Mouse (Mus musculus) liver, adult (tissue): ENCODE results near the gene Ttn.

Experiments
- GATA4 ChIP-seq: IDR thresholded peaks from 2 replicates; pipeline ENCODE4 v1.6.1; 2014; ENCODE audit warnings: mild to moderate bottlenecking, low read length; ENCODE audit not compliant: insufficient replicate concordance

The Ttn gene

GRCm38 (mm10) chr2:76899886-76900285, 82.5 kb downstream of the Ttn start:
- TF ChIP-seq GATA4 = no peak

DNA sequence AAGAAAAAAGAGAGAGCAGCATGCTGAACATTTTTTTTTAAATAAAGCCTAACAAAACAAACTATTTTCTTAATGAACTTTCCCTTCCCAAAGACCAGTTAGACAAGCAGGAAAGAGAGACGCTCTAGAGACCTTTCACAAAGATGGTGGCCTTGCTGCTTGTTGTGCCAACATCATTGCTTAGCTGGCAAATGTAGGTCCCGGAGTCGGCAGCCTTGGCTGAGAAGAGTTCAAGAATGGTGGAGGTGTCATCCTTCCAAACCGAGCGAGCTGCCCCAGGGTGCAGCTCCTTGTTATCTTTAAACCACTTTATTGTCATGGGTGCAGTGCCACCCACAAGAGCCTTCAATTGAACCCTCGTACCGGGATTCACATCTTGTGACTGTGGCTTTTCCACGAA, 85.4 kb downstream of the Ttn start:
- no peak for TF ChIP-seq GATA4

GRCm38 (mm10) chr2:76895327-76895726, 87.0 kb downstream of the Ttn start:
- TF ChIP-seq GATA4 = no peak

- TF ChIP-seq GATA4 = no peak
These were observed 93.6 kb downstream of the Ttn start for GRCm38 (mm10) chr2:76888721-76889120.

DNA sequence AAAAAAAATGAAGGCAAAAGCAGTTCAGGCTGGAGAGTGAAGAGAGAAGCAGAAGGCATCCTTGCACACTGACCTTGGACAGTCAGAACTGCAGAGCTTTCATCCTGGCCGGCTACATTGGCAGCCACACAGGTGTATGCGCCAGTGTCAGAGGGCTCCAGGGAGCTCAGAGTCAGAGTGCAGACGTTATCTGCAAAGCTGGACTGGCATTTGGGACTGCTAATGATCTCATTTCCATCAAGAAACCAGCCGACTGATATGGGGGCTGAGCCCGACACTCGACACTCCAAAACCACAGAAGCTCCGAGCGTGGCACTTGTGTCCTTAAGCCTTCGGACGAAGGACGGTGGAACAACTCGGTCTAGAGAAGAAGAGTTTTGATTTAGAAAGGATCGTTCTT, 96.5 kb downstream of the Ttn start:
- TF ChIP-seq GATA4 = no peak

DNA sequence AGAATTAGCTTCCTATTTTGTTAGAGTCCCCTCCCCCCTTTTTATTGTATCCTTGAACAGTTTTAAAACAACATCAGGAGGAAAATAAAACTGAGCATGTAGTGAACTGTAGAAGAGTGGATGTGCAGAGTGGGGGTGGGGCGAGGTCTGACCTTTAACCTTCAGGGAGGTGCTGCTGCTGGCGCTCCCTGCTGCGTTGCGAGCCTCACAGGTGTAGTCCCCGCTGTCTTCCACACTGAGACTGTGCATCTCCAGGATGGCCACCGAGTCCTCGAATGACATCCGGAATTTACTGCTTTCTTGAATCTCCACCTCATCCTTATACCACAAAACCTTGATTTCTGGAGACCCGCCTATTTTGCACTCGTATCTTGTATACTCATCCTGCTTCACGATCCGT, 100.9 kb downstream of the Ttn start:
- no peak for TF ChIP-seq GATA4

GRCm38 (mm10) chr2:76875587-76875986, 106.8 kb downstream of the Ttn start:
- no peak for TF ChIP-seq GATA4

DNA sequence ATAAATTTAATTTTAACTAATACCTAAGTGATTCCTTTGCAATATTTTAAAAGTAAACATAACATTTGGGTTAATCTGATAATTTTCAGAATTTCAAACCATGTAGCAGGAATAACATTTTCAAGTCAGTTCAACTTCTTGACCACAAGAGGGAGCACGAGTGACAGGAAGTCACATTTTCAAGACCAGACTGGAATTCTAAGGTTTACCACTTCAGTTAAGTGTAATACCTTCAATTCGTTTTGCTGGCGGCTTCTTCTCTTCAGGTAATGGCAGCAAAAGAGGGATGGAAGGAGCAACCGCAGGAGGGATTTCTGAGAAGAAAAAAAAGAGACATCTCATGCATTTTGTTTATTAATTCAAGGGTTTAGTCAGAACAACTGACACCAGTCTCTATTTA, 115.4 kb downstream of the Ttn start:
- no peak for TF ChIP-seq GATA4

DNA sequence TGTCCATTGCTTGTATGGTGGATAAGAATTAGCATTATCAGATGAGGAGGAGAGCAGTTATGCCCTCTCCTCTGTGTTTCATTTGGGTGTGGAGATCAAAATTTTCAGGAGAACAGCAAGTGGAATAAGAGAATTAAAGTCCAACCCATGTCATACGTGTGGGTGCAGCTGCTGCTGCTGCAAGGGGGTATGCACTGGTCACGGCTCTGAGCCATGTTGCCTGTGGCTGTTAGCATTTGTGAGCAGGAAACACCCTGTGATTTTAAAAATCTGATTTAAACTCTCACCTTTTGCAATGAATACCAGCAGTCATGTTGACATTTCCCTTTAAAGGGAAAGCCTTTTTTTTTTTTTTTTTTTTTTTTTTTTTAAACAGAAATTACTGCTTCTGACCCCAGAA, 116.8 kb downstream of the Ttn start:
- no peak for TF ChIP-seq GATA4

DNA sequence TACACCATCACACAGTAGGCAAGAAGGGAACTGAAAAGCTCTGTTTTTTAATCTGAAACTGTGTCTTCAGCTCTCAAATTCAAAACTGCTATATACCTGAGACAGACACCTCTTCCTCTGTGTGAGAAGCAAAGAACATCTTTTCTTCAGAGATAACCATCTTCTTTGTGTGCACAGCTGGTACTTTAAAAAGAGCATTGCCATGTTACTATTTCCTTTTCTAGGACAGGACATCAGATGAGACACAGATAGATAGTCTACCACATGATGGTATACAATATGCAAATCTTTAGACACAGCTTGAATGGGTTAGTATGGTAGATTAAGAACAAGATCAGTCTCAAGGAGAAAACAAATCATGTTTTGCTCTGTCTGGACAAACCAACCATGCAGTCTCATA, 121.0 kb downstream of the Ttn start:
- TF ChIP-seq GATA4 = no peak

DNA sequence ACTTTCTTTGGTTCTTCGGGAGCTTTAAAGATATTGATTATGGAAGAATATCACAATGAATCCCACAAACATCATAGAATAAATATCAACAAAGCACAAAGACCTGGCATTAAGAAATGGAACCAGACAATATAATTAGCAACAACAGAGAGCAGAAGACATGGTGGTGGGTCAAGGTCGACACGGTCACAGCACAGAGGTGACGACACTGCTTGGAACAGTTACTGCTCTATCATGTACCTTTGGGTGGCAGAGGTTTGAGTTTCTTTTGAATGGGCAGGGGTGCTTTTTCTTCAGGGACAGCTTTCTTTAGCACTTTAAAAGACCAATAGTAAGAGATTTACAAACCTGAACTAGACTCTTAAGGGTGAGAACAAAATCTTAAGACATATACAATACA, 132.3 kb downstream of the Ttn start:
- TF ChIP-seq GATA4 = no peak

GRCm38 (mm10) chr2:76843162-76843561, 139.2 kb downstream of the Ttn start:
- TF ChIP-seq GATA4 = no peak

DNA sequence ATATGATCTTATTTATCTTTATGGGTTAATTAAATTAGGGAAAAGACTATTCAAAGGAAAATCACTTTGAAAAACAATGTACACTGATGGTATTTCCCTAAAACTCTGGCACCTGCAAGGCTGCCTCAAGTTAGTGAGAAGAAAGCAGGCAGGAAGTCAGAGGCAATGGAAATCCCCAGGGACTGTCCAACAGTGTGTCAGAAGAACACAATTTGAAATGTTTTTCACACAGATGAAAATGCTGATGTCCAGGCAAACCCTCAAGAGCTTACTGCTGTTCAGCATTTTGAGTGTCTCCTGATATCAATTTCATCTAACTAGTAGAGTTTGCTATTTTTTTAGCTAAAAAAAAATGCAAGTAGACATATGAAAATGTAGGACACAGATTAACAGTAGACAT, 161.9 kb downstream of the Ttn start:
- TF ChIP-seq GATA4 = no peak

GRCm38 (mm10) chr2:76817796-76818195, 164.6 kb downstream of the Ttn start:
- TF ChIP-seq GATA4 = no peak

- no peak for TF ChIP-seq GATA4
These were observed 168.1 kb downstream of the Ttn start for GRCm38 (mm10) chr2:76814048-76814817.

- no peak for TF ChIP-seq GATA4
These were observed 171.2 kb downstream of the Ttn start for GRCm38 (mm10) chr2:76811160-76811559.

- no peak for TF ChIP-seq GATA4
These were observed 174.0 kb downstream of the Ttn start for GRCm38 (mm10) chr2:76808334-76808733.
